Mouse (Mus musculus) MEL-GATA-1-ER (cell line): ENCODE measurements around the gene Cryzl2.

Experiments
- DNase-seq: peaks from one replicate; pipeline ENCODE4 v3.0.0-alpha.2; 2012; ENCODE audit warnings: low read depth; ENCODE audit errors: extremely low read depth

Cryzl2 gene

GRCm38 (mm10) chr1:157525692-157526354, 67.4 kb downstream of the Cryzl2 start:
- DNase-seq, result no peak

- no peak for DNase-seq
Observed at GRCm38 (mm10) chr1:157526625-157527024, 68.2 kb downstream of the Cryzl2 start.

GRCm38 (mm10) chr1:157532826-157533460, 74.6 kb downstream of the Cryzl2 start:
- no peak for DNase-seq

- DNase-seq, result no peak
Observed at GRCm38 (mm10) chr1:157535571-157535970, 77.2 kb downstream of the Cryzl2 start.

GRCm38 (mm10) chr1:157536471-157536870, 78.1 kb downstream of the Cryzl2 start:
- DNase-seq, result no peak

GRCm38 (mm10) chr1:157537636-157538035, 79.3 kb downstream of the Cryzl2 start:
- DNase-seq, result no peak
